In the genomic region with DNA sequence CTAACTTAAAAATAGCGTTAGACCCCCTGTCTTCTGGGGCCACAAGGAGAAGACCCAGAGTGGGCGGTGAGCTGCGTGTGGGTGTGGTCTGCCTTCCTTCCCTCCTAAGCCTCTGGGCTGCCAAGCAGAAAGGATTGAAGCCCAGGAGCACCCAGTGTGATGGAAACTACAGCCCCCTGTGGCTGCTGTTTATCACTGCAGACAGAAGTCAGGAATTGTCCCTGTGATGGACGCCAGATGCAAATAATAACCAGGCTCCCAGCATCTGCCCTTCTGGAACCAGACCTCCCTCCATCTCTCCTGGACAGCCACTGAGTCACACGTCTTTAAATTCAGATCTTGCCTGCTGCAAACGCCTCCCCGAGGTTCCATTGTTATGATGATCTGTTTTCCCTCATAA, we compare ENCODE assay signal across 9 mouse cellular contexts.
A peak's percentile ranks its signal among the peaks of the same experiment; 100 is the strongest.
DNase-seq lines count a peak whose midpoint lies in the region; ATAC-seq and TF ChIP-seq lines count a peak whose summit lies in the region.
"Had no signal": no experiment of that assay in that cellular context is flagged by ENCODE, and none has a peak within 500 bp of the region (broad histone marks: within the 10 kb centered on the region; RNA-seq: fewer than 3 reads in every experiment).

No protein-coding gene starts in this region.

- H3K79me2 ChIP-seq in CH12.LX (replicated peaks; ENCODE audit: control insufficient read depth, extremely low read depth, insufficient read depth, poor library complexity, severe bottlenecking), result no peaks in the 10 kb centered on the region

- no peak for TF ChIP-seq EP300 in CH12.LX (IDR thresholded peaks at IDR 0.05; ENCODE audit: low read length)

- no peaks in the 10 kb centered on the region for H3K27me3 ChIP-seq in hindbrain, postnatal 0 days (ENCODE audit: insufficient read depth, low read length)
- no peaks in the 10 kb centered on the region for H3K27me3 ChIP-seq in hindbrain, embryonic 13.5 days
- no peaks in the 10 kb centered on the region for H3K27me3 ChIP-seq in CH12.LX (replicated peaks)
- H3K27me3 ChIP-seq: lung, embryonic 15.5 days had no signal

- 29% methylated on average over 7 of the region's 7 CpGs for WGBS in hindbrain, postnatal 0 days
- WGBS in hindbrain, embryonic 13.5 days, result 22% methylated on average over 7 of the region's 7 CpGs

- H3K9ac ChIP-seq in hindbrain, postnatal 0 days (replicated peaks; ENCODE audit: low read length), result no peak overlapping the region
- no peak overlapping the region for H3K9ac ChIP-seq in hindbrain, embryonic 13.5 days
- H3K9ac ChIP-seq in CH12.LX (ENCODE audit: insufficient read depth, low read depth), result no peak overlapping the region
- H3K9ac ChIP-seq: lung, embryonic 15.5 days had no signal

- H3K27ac ChIP-seq in hindbrain, postnatal 0 days, result no peak overlapping the region
- H3K27ac ChIP-seq in hindbrain, embryonic 13.5 days, result no peak overlapping the region
- H3K27ac ChIP-seq in CH12.LX (ENCODE audit: insufficient read depth, low read depth), result no peak overlapping the region

- peak; percentile 15 for TF ChIP-seq RAD21 in CH12.LX (IDR thresholded peaks at IDR 0.05; ENCODE audit: low read depth, low read length)

- H3K36me3 ChIP-seq in hindbrain, postnatal 0 days (ENCODE audit: insufficient read depth, low read length), result no peaks in the 10 kb centered on the region
- no peaks in the 10 kb centered on the region for H3K36me3 ChIP-seq in hindbrain, embryonic 13.5 days
- no peaks in the 10 kb centered on the region for H3K36me3 ChIP-seq in CH12.LX (replicated peaks in 1 of 2; ENCODE audit: control insufficient read depth in 1 of 2, insufficient read depth in 1 of 2, low read length in 1 of 2)

- TF ChIP-seq CTCF in hindbrain, postnatal 0 days (IDR thresholded peaks at IDR 0.05; ENCODE audit: low read depth), result peak; percentile 50
- peak in 1 of 2 experiments; percentile 36; a peak in 2 of 4 replicates for TF ChIP-seq CTCF in CH12.LX (conservative IDR thresholded peaks at IDR 0.05 in 1 of 2, IDR thresholded peaks at IDR 0.05 in 1 of 2; ENCODE audit: low read depth in 2 of 2, low read length in 2 of 2)

- dilution Hi-C loops in CH12.LX (cut with MboI; ENCODE audit: extremely low pct_ligation_motif_present, extremely low pct_unique_long_range_greater_than_20kb, low sequenced_read_pairs), result no loop called here

- DNase-seq in hindbrain, postnatal 0 days (ENCODE audit: low spot score), result no peak
- DNase-seq in CH12.LX (ENCODE audit: extremely low read depth) (peak; percentile 27), NIH3T3 (ENCODE audit: low read depth) (peak; percentile 54)
- peak; percentile 48 for DNase-seq in lung, postnatal 10 days
- no peak for DNase-seq in frontal cortex, adult 2 months (ENCODE audit: extremely low spot score in 1 of 2, low spot score in 1 of 2)
- no peak for DNase-seq in layer of hippocampus, adult 9-11 months
- no peak for DNase-seq in cerebellum, postnatal 25 days

- H3K4me2 ChIP-seq in hindbrain, postnatal 0 days (ENCODE audit: low read depth, low read length), result no peak overlapping the region
- H3K4me2 ChIP-seq in hindbrain, embryonic 13.5 days, result no peak overlapping the region
- no peak overlapping the region for H3K4me2 ChIP-seq in CH12.LX (ENCODE audit: insufficient read depth, low read depth, poor library complexity, severe bottlenecking)
- H3K4me2 ChIP-seq: lung, embryonic 15.5 days had no signal

- H3K4me3 ChIP-seq in hindbrain, postnatal 0 days (ENCODE audit: low read length), result no peak overlapping the region
- no peak overlapping the region for H3K4me3 ChIP-seq in hindbrain, embryonic 13.5 days
- no peak overlapping the region for H3K4me3 ChIP-seq in CH12.LX (replicated peaks in 1 of 3; ENCODE audit: low read depth in 2 of 3, low read length in 2 of 3, poor library complexity in 1 of 3)
- H3K4me3 ChIP-seq: lung, embryonic 15.5 days had no signal

- H3K9me3 ChIP-seq in hindbrain, postnatal 0 days (ENCODE audit: low read length), result no peaks in the 10 kb centered on the region
- H3K9me3 ChIP-seq in hindbrain, embryonic 13.5 days, result no peaks in the 10 kb centered on the region
- H3K9me3 ChIP-seq in CH12.LX (replicated peaks; ENCODE audit: low read length), result no peaks in the 10 kb centered on the region
- H3K9me3 ChIP-seq: lung, embryonic 15.5 days had no signal

- no peak for ATAC-seq in hindbrain, postnatal 0 days
- no peak for ATAC-seq in hindbrain, embryonic 13.5 days (ENCODE audit: low FRiP score)

- in situ Hi-C loops in CH12.LX (cut with MboI; ENCODE audit: low pct_ligation_motif_present, low pct_unique_long_range_greater_than_20kb, low sequenced_read_pairs), result no loop called here

- TF ChIP-seq POLR2A in CH12.LX (IDR thresholded peaks at IDR 0.05; ENCODE audit: low read depth, low read length), result no peak

- H3K4me1 ChIP-seq in hindbrain, postnatal 0 days (ENCODE audit: insufficient read depth, low read length), result peaks cover 17% of the 10 kb centered on the region
- H3K4me1 ChIP-seq in hindbrain, embryonic 13.5 days (replicated peaks), result peaks cover 19% of the 10 kb centered on the region
- peaks cover 14 to 26% of the 10 kb centered on the region in 2 experiments for H3K4me1 ChIP-seq in CH12.LX (ENCODE audit: control insufficient read depth in 1 of 2, insufficient read depth in 2 of 2)

TF ChIP-seq in CH12.LX, 34 proteins besides CTCF, POLR2A, EP300 and RAD21:
- peak; percentile 25; the same call in 1 of the 2 replicates for TF ChIP-seq SMC3 (IDR thresholded peaks at IDR 0.05; ENCODE audit: low read depth, low read length)
- no peak for TF ChIP-seq MAFK (IDR thresholded peaks at IDR 0.05; ENCODE audit: insufficient replicate concordance, low read length)

Comparison
In these comparisons a context has a peak if more than half of its experiments do, and no peak if none do; other contexts are left out.
1. DNase-seq: peak in CH12.LX (single experiment), NIH3T3 (single experiment) and lung, postnatal 10 days (single experiment); none in hindbrain, postnatal 0 days (single experiment), frontal cortex, adult 2 months (0 of 2), layer of hippocampus, adult 9-11 months (single experiment) and cerebellum, postnatal 25 days (0 of 2).